Mouse (Mus musculus) frontal cortex, adult (tissue): ENCODE data around the gene Kirrel3.

ENCODE experiments used
- ATAC-seq: cut with Nextera tagmentation; 2 replicates; pipeline ENCODE4 v1.9.2; 2017; ENCODE audit warnings: mild to moderate bottlenecking, moderate library complexity, mixed read lengths; ENCODE audit not compliant: low TSS enrichment

Kirrel3 gene

GRCm38 (mm10) chr9:34942996-34943395, 457.3 kb downstream of the Kirrel3 start:
- ATAC-seq: no peak

GRCm38 (mm10) chr9:34945301-34945700, 459.6 kb downstream of the Kirrel3 start:
- no peak for ATAC-seq

GRCm38 (mm10) chr9:34947258-34947657, 461.6 kb downstream of the Kirrel3 start:
- ATAC-seq: peak; percentile 57; the same call in 1 of the 2 replicates

GRCm38 (mm10) chr9:34947717-34948116, 462.0 kb downstream of the Kirrel3 start:
- no peak for ATAC-seq

GRCm38 (mm10) chr9:34953420-34953819, 467.7 kb downstream of the Kirrel3 start:
- ATAC-seq: no peak

- ATAC-seq: no peak
Measured at GRCm38 (mm10) chr9:34954212-34954611, 468.5 kb downstream of the Kirrel3 start.

GRCm38 (mm10) chr9:34956512-34956911, 470.8 kb downstream of the Kirrel3 start:
- ATAC-seq: no peak

- ATAC-seq: peak; percentile 62
Measured at GRCm38 (mm10) chr9:34957691-34958090, 472.0 kb downstream of the Kirrel3 start.

- ATAC-seq: peak; percentile 82
Measured at GRCm38 (mm10) chr9:34958183-34958830, 472.6 kb downstream of the Kirrel3 start.

GRCm38 (mm10) chr9:34960736-34961135, 475.0 kb downstream of the Kirrel3 start:
- no peak for ATAC-seq

GRCm38 (mm10) chr9:34961171-34961570, 475.5 kb downstream of the Kirrel3 start:
- ATAC-seq: no peak

GRCm38 (mm10) chr9:34962251-34962650, 476.6 kb downstream of the Kirrel3 start:
- no peak for ATAC-seq

- no peak for ATAC-seq
Measured at GRCm38 (mm10) chr9:34963593-34963992, 477.9 kb downstream of the Kirrel3 start.

- no peak for ATAC-seq
Measured at GRCm38 (mm10) chr9:34964172-34965040, 478.7 kb downstream of the Kirrel3 start.

GRCm38 (mm10) chr9:34965041-34965415, 479.3 kb downstream of the Kirrel3 start:
- ATAC-seq: no peak

- no peak for ATAC-seq
Measured at GRCm38 (mm10) chr9:34967772-34968171, 482.1 kb downstream of the Kirrel3 start.

- no peak for ATAC-seq
Measured at GRCm38 (mm10) chr9:34969881-34970490, 484.3 kb downstream of the Kirrel3 start.

GRCm38 (mm10) chr9:34974326-34974725, 488.6 kb downstream of the Kirrel3 start:
- no peak for ATAC-seq

- ATAC-seq: no peak
Measured at GRCm38 (mm10) chr9:34975245-34975644, 489.6 kb downstream of the Kirrel3 start.

GRCm38 (mm10) chr9:34976596-34977462, 491.1 kb downstream of the Kirrel3 start:
- no peak for ATAC-seq

GRCm38 (mm10) chr9:34977700-34978099, 492.0 kb downstream of the Kirrel3 start:
- no peak for ATAC-seq

GRCm38 (mm10) chr9:34978229-34978628, 492.5 kb downstream of the Kirrel3 start:
- ATAC-seq: no peak
